Mouse (Mus musculus): Measurements from ENCODE around the gene Pnma1. TPM values are rescaled to one million over a fixed set of nuclear protein-coding genes. Genes with fewer than 3 reads are reported as not detected.

Gene Pnma1
- polyA plus RNA-seq, 1 experiment from 2014 or later = 5.5 TPM

DNA sequence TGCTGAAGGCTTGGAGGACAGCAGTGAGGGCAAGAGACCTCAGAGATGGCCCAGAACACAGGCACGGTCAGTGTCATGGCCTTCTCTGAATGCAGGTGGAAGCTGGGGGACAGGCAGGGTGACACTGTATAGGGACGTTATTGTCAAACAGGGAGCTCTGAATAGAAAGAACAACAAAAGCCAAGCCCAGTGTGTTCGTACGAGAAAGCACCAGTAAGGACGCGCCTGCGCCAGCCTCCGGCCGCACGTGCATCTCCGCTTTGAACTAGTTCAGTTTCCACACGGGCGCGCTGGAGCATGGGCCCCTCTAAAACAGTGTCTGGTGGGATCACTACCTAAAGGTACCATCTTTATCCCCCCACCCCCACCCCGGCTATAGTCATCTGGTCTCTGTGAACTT is 1.7 kb upstream of the Pnma1 start:
- H3K4me2 ChIP-seq (replicated peaks) = peak overlapping the region; percentile 32
- 0 out of 2 replicates have a peak overlapping the region, but pooled peaks have one; percentile 32 for H3K9ac ChIP-seq (replicated peaks)
- no peak overlapping the region for H3K4me3 ChIP-seq (replicated peaks)
- no peaks in the 10 kb centered on the region for H3K27me3 ChIP-seq
- no peak overlapping the region for H3K27ac ChIP-seq
- H3K4me1 ChIP-seq (replicated peaks) = peaks cover 29% of the 10 kb centered on the region
- ATAC-seq = no peak
- 52% methylated on average over 15 of the region's 15 CpGs for WGBS
- no peaks in the 10 kb centered on the region for H3K9me3 ChIP-seq
- peaks cover 26% of the 10 kb centered on the region for H3K36me3 ChIP-seq

- Histone ChIP-seq H3K36me3 (peaks cover 21% of the 10 kb centered on the region), H3K9ac (replicated peaks) (peak overlapping the region; percentile 72; the same call in 1 of the 2 replicates), H3K9me3 (no peaks in the 10 kb centered on the region), H3K27me3 (no peaks in the 10 kb centered on the region), H3K27ac (peak overlapping the region; percentile 81), H3K4me1 (replicated peaks) (peaks cover 29% of the 10 kb centered on the region), H3K4me3 (replicated peaks) (peak overlapping the region; percentile 60), H3K4me2 (replicated peaks) (peak overlapping the region; percentile 75)
- WGBS = 3% methylated on average over 10 of the region's 10 CpGs
- ATAC-seq = no peak; the same call in 1 of the 2 replicates
Measured at GRCm38 (mm10) chr12:84148622-84149012, 328 bp upstream of the Pnma1 start.

- 54% methylated on average over 14 of the region's 14 CpGs for WGBS
- H3K36me3 ChIP-seq = peaks cover 22% of the 10 kb centered on the region
- no peak overlapping the region for H3K9ac ChIP-seq (replicated peaks)
- no peak overlapping the region for H3K27ac ChIP-seq
- no peak overlapping the region for H3K4me2 ChIP-seq (replicated peaks)
- H3K4me3 ChIP-seq (replicated peaks) = no peak overlapping the region
- ATAC-seq = no peak
- H3K4me1 ChIP-seq (replicated peaks) = peaks cover 8% of the 10 kb centered on the region; the same call in 1 of the 2 replicates
- H3K27me3 ChIP-seq = no peaks in the 10 kb centered on the region
- no peaks in the 10 kb centered on the region for H3K9me3 ChIP-seq
Measured at GRCm38 (mm10) chr12:84142281-84143050, 5.8 kb downstream of the Pnma1 start.

DNA sequence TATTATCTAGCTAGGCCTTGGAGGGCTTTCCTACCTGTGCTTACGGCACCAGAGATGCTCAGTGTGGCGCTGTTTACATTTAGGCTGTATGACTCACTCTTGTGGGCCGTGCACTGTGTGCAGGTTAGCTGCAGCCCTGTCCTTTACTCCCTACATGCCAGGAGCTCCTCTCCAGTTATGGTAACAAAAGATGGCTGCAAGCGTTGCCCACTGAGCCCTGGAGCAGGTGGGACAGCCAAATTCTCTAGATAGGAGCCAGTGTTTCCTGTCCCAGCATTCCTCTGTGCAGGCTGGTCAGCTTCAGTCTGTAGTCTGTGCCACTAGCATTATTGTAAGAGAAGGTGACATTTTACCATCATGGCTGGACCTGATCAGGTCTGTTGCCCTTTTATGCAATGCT is 7.0 kb downstream of the Pnma1 start:
- whole genome bisulfite sequencing = 90% methylated on average over 4 of the region's 4 CpGs
- H3K27ac ChIP-seq = no peak overlapping the region
- peaks cover 34% of the 10 kb centered on the region for H3K36me3 ChIP-seq
- H3K9ac ChIP-seq (replicated peaks) = no peak overlapping the region
- H3K4me2 ChIP-seq (replicated peaks) = no peak overlapping the region
- no peak for ATAC-seq
- H3K27me3 ChIP-seq = no peaks in the 10 kb centered on the region
- no peak overlapping the region for H3K4me3 ChIP-seq (replicated peaks)
- H3K4me1 ChIP-seq (replicated peaks) = no peaks in the 10 kb centered on the region
- no peaks in the 10 kb centered on the region for H3K9me3 ChIP-seq

DNA sequence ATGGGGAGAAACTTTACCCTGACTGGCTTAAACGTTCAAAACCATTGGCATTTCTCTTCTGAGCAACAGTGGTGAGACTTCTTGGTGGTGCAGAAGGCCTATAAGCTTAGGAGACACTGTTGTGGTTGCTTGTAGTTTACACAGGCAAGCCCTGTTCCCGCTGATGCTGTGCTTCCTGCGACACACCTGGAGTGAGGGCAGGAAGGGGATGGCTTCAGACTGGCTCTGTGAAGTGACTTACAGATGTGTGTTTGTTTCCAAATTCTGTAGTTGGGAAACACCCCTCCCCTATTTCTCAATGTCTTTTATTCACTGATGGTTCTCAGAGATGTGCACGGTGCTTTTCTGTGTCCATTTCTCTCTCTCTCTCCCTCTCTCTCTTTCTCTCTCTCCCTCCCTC is 8.2 kb downstream of the Pnma1 start:
- Histone ChIP-seq H3K4me2 (replicated peaks) (no peak overlapping the region), H3K9ac (replicated peaks) (no peak overlapping the region), H3K27me3 (no peaks in the 10 kb centered on the region), H3K4me1 (replicated peaks) (no peaks in the 10 kb centered on the region), H3K36me3 (peaks cover 45% of the 10 kb centered on the region), H3K4me3 (replicated peaks) (no peak overlapping the region), H3K27ac (no peak overlapping the region), H3K9me3 (no peaks in the 10 kb centered on the region)
- WGBS = 75% methylated on average over 4 of the region's 4 CpGs
- no peak for ATAC-seq

DNA sequence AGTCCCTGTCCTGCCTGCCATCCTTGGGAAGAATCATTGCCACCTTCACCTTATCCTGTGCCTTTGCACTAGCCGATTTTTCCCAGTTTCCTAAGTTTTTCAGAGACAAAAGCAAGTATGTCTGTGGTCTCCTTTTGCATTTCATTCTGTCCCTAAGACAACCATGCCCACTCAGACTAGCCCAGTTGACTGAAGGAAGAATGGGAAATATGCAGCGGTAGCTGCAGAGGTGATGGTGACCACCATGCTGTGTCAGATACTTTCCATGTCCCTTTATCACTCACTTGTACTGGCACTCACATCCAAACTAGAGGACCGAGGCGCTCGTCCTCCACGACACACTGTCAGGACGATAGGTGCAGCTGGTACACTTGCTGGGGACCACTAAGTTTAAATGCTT is 11.2 kb downstream of the Pnma1 start:
- Histone ChIP-seq H3K27me3 (no peaks in the 10 kb centered on the region), H3K4me1 (replicated peaks) (no peaks in the 10 kb centered on the region), H3K4me2 (replicated peaks) (no peak overlapping the region), H3K36me3 (peaks cover 47% of the 10 kb centered on the region), H3K4me3 (replicated peaks) (no peak overlapping the region), H3K9ac (replicated peaks) (no peak overlapping the region), H3K9me3 (no peaks in the 10 kb centered on the region), H3K27ac (no peak overlapping the region)
- no peak for ATAC-seq
- WGBS = 90% methylated on average over 7 of the region's 7 CpGs

GRCm38 (mm10) chr12:84132265-84132664 is 16.0 kb downstream of the Pnma1 start:
- WGBS = 68% methylated on average over 3 of the region's 3 CpGs
- H3K4me1 ChIP-seq (replicated peaks) = no peaks in the 10 kb centered on the region
- H3K27me3 ChIP-seq = no peaks in the 10 kb centered on the region
- H3K9me3 ChIP-seq = no peaks in the 10 kb centered on the region
- no peak overlapping the region for H3K4me3 ChIP-seq (replicated peaks)
- H3K27ac ChIP-seq = no peak overlapping the region
- no peak overlapping the region for H3K4me2 ChIP-seq (replicated peaks)
- H3K36me3 ChIP-seq = peaks cover 54% of the 10 kb centered on the region
- H3K9ac ChIP-seq (replicated peaks) = no peak overlapping the region
- ATAC-seq = no peak

DNA sequence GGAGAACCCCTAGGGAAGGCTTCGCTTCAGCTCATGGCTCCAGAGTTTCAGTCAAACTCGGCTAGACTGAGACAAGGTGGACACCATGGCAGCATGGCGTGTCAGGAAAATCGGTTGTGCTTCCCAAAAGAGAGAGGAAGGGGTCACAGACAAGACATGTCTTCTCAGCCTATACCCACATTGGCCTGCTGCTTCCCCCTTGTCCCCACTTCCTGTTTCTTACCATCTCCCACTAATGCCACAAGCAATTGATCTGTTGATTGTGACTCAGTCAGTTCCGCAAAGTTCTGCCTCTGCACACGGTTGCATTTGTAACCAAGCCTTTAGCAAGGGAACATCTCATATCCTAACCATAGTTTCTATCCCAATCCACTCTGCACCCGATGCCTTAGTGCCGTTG is 18.4 kb downstream of the Pnma1 start:
- Histone ChIP-seq H3K27ac (no peak overlapping the region), H3K9ac (replicated peaks) (no peak overlapping the region), H3K9me3 (no peaks in the 10 kb centered on the region), H3K27me3 (no peaks in the 10 kb centered on the region), H3K36me3 (peaks cover 43% of the 10 kb centered on the region), H3K4me1 (replicated peaks) (no peaks in the 10 kb centered on the region), H3K4me2 (replicated peaks) (no peak overlapping the region), H3K4me3 (replicated peaks) (no peak overlapping the region)
- WGBS = 93% methylated on average over 8 of the region's 8 CpGs
- ATAC-seq = no peak

- Histone ChIP-seq H3K9me3 (no peaks in the 10 kb centered on the region), H3K36me3 (peaks cover 46% of the 10 kb centered on the region), H3K4me3 (replicated peaks) (no peak overlapping the region), H3K27me3 (no peaks in the 10 kb centered on the region), H3K4me1 (replicated peaks) (no peaks in the 10 kb centered on the region), H3K9ac (replicated peaks) (no peak overlapping the region), H3K4me2 (replicated peaks) (no peak overlapping the region), H3K27ac (no peak overlapping the region)
- WGBS = 86% methylated on average over 6 of the region's 6 CpGs
- no peak for ATAC-seq
Measured at GRCm38 (mm10) chr12:84128576-84128975, 19.7 kb downstream of the Pnma1 start.

GRCm38 (mm10) chr12:84126899-84127298 is 21.4 kb downstream of the Pnma1 start:
- no peak for ATAC-seq

DNA sequence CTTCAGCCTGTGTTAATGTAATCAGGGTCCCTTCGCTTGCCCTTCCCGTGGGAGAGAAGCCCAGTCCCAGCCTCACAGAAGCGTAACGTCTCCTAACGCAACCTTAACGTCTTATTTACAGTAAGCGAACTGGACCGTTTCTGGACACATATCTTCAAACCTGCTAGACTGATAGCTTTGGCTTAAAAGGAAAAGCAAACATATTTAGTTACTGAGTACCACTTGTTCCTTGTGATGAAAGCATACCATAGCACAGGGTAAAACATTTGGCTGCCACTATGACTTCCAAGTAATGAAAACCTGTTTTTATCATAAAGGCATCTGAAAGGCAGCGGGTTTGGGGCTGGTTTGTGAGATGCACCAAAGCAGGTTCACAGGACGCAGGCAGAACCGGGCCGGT is 22.4 kb downstream of the Pnma1 start:
- H3K4me2 ChIP-seq (replicated peaks) = no peak overlapping the region
- no peak overlapping the region for H3K4me3 ChIP-seq (replicated peaks)
- ATAC-seq = no peak
- no peaks in the 10 kb centered on the region for H3K27me3 ChIP-seq
- WGBS = 86% methylated on average over 12 of the region's 12 CpGs
- no peaks in the 10 kb centered on the region for H3K9me3 ChIP-seq
- H3K9ac ChIP-seq (replicated peaks) = no peak overlapping the region
- peaks cover 40% of the 10 kb centered on the region for H3K36me3 ChIP-seq
- no peaks in the 10 kb centered on the region for H3K4me1 ChIP-seq (replicated peaks)
- no peak overlapping the region for H3K27ac ChIP-seq

More at GRCm38 (mm10) chr12:84126899-84127298, 21.4 kb downstream of the Pnma1 start:
- 79% methylated on average over 2 of the region's 2 CpGs for WGBS
- no peak overlapping the region for H3K9ac ChIP-seq (replicated peaks)
- no peaks in the 10 kb centered on the region for H3K27me3 ChIP-seq
- H3K27ac ChIP-seq = no peak overlapping the region
- H3K4me3 ChIP-seq (replicated peaks) = no peak overlapping the region
- H3K4me2 ChIP-seq (replicated peaks) = no peak overlapping the region
- peaks cover 45% of the 10 kb centered on the region for H3K36me3 ChIP-seq
- no peaks in the 10 kb centered on the region for H3K9me3 ChIP-seq
- no peaks in the 10 kb centered on the region for H3K4me1 ChIP-seq (replicated peaks)

GRCm38 (mm10) chr12:84119584-84119983 is 28.7 kb downstream of the Pnma1 start:
- no peaks in the 10 kb centered on the region for H3K9me3 ChIP-seq
- WGBS = 94% methylated on average over 5 of the region's 5 CpGs
- no peak overlapping the region for H3K4me2 ChIP-seq (replicated peaks)
- ATAC-seq = no peak
- H3K4me1 ChIP-seq (replicated peaks) = peaks cover 12% of the 10 kb centered on the region
- H3K27me3 ChIP-seq = no peaks in the 10 kb centered on the region
- no peak overlapping the region for H3K4me3 ChIP-seq (replicated peaks)
- no peak overlapping the region for H3K27ac ChIP-seq
- no peak overlapping the region for H3K9ac ChIP-seq (replicated peaks)
- H3K36me3 ChIP-seq = peaks cover 6% of the 10 kb centered on the region

All from midbrain, embryonic 13.5 days (tissue).